Comparison of ENCODE assay signal across 8 mouse cellular contexts in genomic region chr19:41831101-41831570, GRCm38 (mm10). TPM values are rescaled to one million over a fixed set of nuclear protein-coding genes. Genes with fewer than 3 reads are reported as not detected.
DNase-seq lines count a peak whose midpoint lies in the region; ATAC-seq and TF ChIP-seq lines count a peak whose summit lies in the region.

No protein-coding gene starts in this region.

- no peaks in the 10 kb centered on the region for H3K36me3 ChIP-seq in heart, postnatal 0 days (replicated peaks; ENCODE audit: control insufficient read depth, insufficient read depth, low read length)
- H3K36me3 ChIP-seq in limb, embryonic 12.5 days: no peaks in the 10 kb centered on the region
- H3K36me3 ChIP-seq in midbrain, embryonic 15.5 days (replicated peaks): no peaks in the 10 kb centered on the region

- DNase-seq in gastrocnemius, adult 2 months: peak; percentile 73
- no peak for DNase-seq in gastrocnemius, adult 18-20 months (ENCODE audit: low spot score)
- peak; percentile 60 for DNase-seq in ES-CJ7 (ENCODE audit: low read depth, low spot score)
- peak; percentile 59 to 77 for DNase-seq in cerebellum, postnatal 25 days
- no peak for DNase-seq in heart, postnatal 0 days (ENCODE audit: low spot score)
- DNase-seq in urinary bladder, postnatal 4 days (ENCODE audit: low spot score in 2 of 2): no peak

- peak overlapping the region; percentile 94 for H3K4me3 ChIP-seq in gastrocnemius, adult 2 months
- H3K4me3 ChIP-seq in heart, postnatal 0 days (ENCODE audit: low read depth, low read length): peak overlapping the region; percentile 79
- peak overlapping the region; percentile 77 for H3K4me3 ChIP-seq in limb, embryonic 12.5 days (replicated peaks)
- peak overlapping the region; percentile 76 for H3K4me3 ChIP-seq in midbrain, embryonic 15.5 days

- no peak for TF ChIP-seq CTCF in gastrocnemius, adult 2 months (IDR thresholded peaks at IDR 0.05)
- TF ChIP-seq CTCF in heart, postnatal 0 days (IDR thresholded peaks at IDR 0.05; ENCODE audit: low read depth): no peak

- no peak for TF ChIP-seq EP300 in heart, postnatal 0 days (IDR thresholded peaks at IDR 0.05; ENCODE audit: low read depth)

- peak overlapping the region; percentile 100 for H3K4me2 ChIP-seq in heart, postnatal 0 days (ENCODE audit: low read depth, low read length)
- H3K4me2 ChIP-seq in limb, embryonic 12.5 days: peak overlapping the region; percentile 99
- peak overlapping the region; percentile 94 for H3K4me2 ChIP-seq in midbrain, embryonic 15.5 days

- peak overlapping the region; percentile 98 for H3K27ac ChIP-seq in gastrocnemius, adult 2 months
- H3K27ac ChIP-seq in heart, postnatal 0 days (ENCODE audit: low read depth): peak overlapping the region; percentile 86; the same call in 1 of the 2 replicates
- H3K27ac ChIP-seq in limb, embryonic 12.5 days: no peak overlapping the region
- peak overlapping the region; percentile 95 for H3K27ac ChIP-seq in midbrain, embryonic 15.5 days

- peak overlapping the region; percentile 78; the same call in 1 of the 2 replicates for H3K9ac ChIP-seq in heart, postnatal 0 days (replicated peaks; ENCODE audit: low read depth, low read length)
- peak overlapping the region; percentile 71 for H3K9ac ChIP-seq in limb, embryonic 12.5 days (replicated peaks)
- peak overlapping the region; percentile 56 for H3K9ac ChIP-seq in midbrain, embryonic 15.5 days

- H3K9me3 ChIP-seq in heart, postnatal 0 days (replicated peaks; ENCODE audit: control insufficient read depth, low read length): no peaks in the 10 kb centered on the region
- H3K9me3 ChIP-seq in limb, embryonic 12.5 days: no peaks in the 10 kb centered on the region
- no peaks in the 10 kb centered on the region for H3K9me3 ChIP-seq in midbrain, embryonic 15.5 days

- H3K4me1 ChIP-seq in heart, postnatal 0 days (ENCODE audit: control insufficient read depth, insufficient read depth): peaks cover 17% of the 10 kb centered on the region; the same call in 1 of the 2 replicates
- peaks cover 25% of the 10 kb centered on the region for H3K4me1 ChIP-seq in limb, embryonic 12.5 days (replicated peaks)
- H3K4me1 ChIP-seq in midbrain, embryonic 15.5 days: peaks cover 40% of the 10 kb centered on the region

- intact Hi-C loops in gastrocnemius, adult 2 months (cut with DNase I): no loop called here

- no peak for ATAC-seq in heart, postnatal 0 days (ENCODE audit: insufficient read depth, low read depth)
- no peak for ATAC-seq in limb, embryonic 12.5 days (ENCODE audit: insufficient number of reproducible peaks, insufficient read depth, low FRiP score, low TSS enrichment, low read depth)
- no peak for ATAC-seq in midbrain, embryonic 15.5 days (replicated peaks)

- peaks cover 15% of the 10 kb centered on the region for H3K27me3 ChIP-seq in heart, postnatal 0 days (ENCODE audit: control insufficient read depth, insufficient read depth, low read length)
- peaks cover 51% of the 10 kb centered on the region for H3K27me3 ChIP-seq in limb, embryonic 12.5 days
- H3K27me3 ChIP-seq in midbrain, embryonic 15.5 days (replicated peaks): no peaks in the 10 kb centered on the region

- WGBS in heart, postnatal 0 days: 2% methylated on average over 19 of the region's 19 CpGs
- WGBS in limb, embryonic 12.5 days: under 1% methylated on average over 19 of the region's 19 CpGs
- under 1% methylated on average over 19 of the region's 19 CpGs for WGBS in midbrain, embryonic 15.5 days

RNA-seq across cellular contexts. Expression of gene Frat1, which starts 1.4 kb away (rescaled TPM):
- total RNA-seq in gastrocnemius, adult 2 months (2021): 1 to 10 TPM; 6.3 to 6.8 TPM
- total RNA-seq in gastrocnemius, adult 18-20 months (2021): 1 to 10 TPM; 3.5 to 6.2 TPM
- 2.1 and 5.9 TPM in 2 replicates for total RNA-seq in heart, postnatal 0 days (2014; rRNA removed; ENCODE audit: low replicate concordance)
- 3.4 and 5.2 TPM in 2 replicates for polyA plus RNA-seq in heart, postnatal 0 days (2015; fragmentation: Nextera tagmentation; extraction: Ambion mirVana)
- 5.8 and 6.2 TPM in 2 replicates for polyA plus RNA-seq in limb, embryonic 12.5 days (2016; fragmentation: Nextera tagmentation; extraction: Ambion mirVana)
- polyA plus RNA-seq in midbrain, embryonic 15.5 days (2015; fragmentation: Nextera tagmentation; extraction: Ambion mirVana): 30.1 and 30.9 TPM in 2 replicates

RNA-seq across cellular contexts. Expression of gene Frat2, which starts 16.8 kb away (rescaled TPM):
- total RNA-seq in gastrocnemius, adult 2 months (2021): 10 to 100 TPM; 15.6 to 22.2 TPM
- total RNA-seq in gastrocnemius, adult 18-20 months (2021): 10 to 100 TPM in 1 of 2 experiments, 1 to 10 TPM in 1; 6.6 to 12.4 TPM
- 5.6 and 8.7 TPM in 2 replicates for total RNA-seq in heart, postnatal 0 days (2014; rRNA removed; ENCODE audit: low replicate concordance)
- 1.4 and 1.9 TPM in 2 replicates for polyA plus RNA-seq in heart, postnatal 0 days (2015; fragmentation: Nextera tagmentation; extraction: Ambion mirVana)
- polyA plus RNA-seq in limb, embryonic 12.5 days (2016; fragmentation: Nextera tagmentation; extraction: Ambion mirVana): 5.0 and 5.6 TPM in 2 replicates
- 9.5 and 9.7 TPM in 2 replicates for polyA plus RNA-seq in midbrain, embryonic 15.5 days (2015; fragmentation: Nextera tagmentation; extraction: Ambion mirVana)

RNA-seq across cellular contexts. Expression of gene Arhgap19, which starts 29.3 kb away (rescaled TPM):
- total RNA-seq in gastrocnemius, adult 2 months (2021): 1 to 10 TPM; 7.7 to 9.6 TPM
- total RNA-seq in gastrocnemius, adult 18-20 months (2021): 1 to 10 TPM; 8.0 to 8.1 TPM
- 11.1 and 13.2 TPM in 2 replicates for total RNA-seq in heart, postnatal 0 days (2014; rRNA removed; ENCODE audit: low replicate concordance)
- polyA plus RNA-seq in heart, postnatal 0 days (2015; fragmentation: Nextera tagmentation; extraction: Ambion mirVana): 2.4 and 2.7 TPM in 2 replicates
- polyA plus RNA-seq in limb, embryonic 12.5 days (2016; fragmentation: Nextera tagmentation; extraction: Ambion mirVana): 33.5 and 35.0 TPM in 2 replicates
- 5.2 and 6.2 TPM in 2 replicates for polyA plus RNA-seq in midbrain, embryonic 15.5 days (2015; fragmentation: Nextera tagmentation; extraction: Ambion mirVana)

Comparison
In these comparisons a context has a peak if more than half of its experiments do, and no peak if none do; other contexts are left out.
1. DNase-seq: peak in gastrocnemius, adult 2 months (single experiment), ES-CJ7 (single experiment) and cerebellum, postnatal 25 days (2 of 2); none in gastrocnemius, adult 18-20 months (single experiment), heart, postnatal 0 days (single experiment) and urinary bladder, postnatal 4 days (0 of 2).
2. Peak in every context shown above with its lines, with median percentiles within 50 percentile points of each other: H3K4me3 ChIP-seq, H3K4me2 ChIP-seq and H3K9ac ChIP-seq.